Comparison of ENCODE assay signal across 8 mouse cellular contexts in genomic region chr2:26139545-26140206, GRCm38 (mm10). TPM values are rescaled to one million over a fixed set of nuclear protein-coding genes. Genes with fewer than 3 reads are reported as not detected.
DNase-seq lines count a peak whose midpoint lies in the region; TF ChIP-seq lines count a peak whose summit lies in the region.

No protein-coding gene starts in this region.

- no peak for TF ChIP-seq CTCF in liver, adult 2 months (IDR thresholded peaks at IDR 0.05; ENCODE audit: low read depth, low read length)

- WGBS in liver, adult 2 months: under 1% methylated on average over 60 of the region's 60 CpGs

- no peaks in the 10 kb centered on the region for H3K36me3 ChIP-seq in liver, adult 2 months (ENCODE audit: control insufficient read depth, insufficient read depth, low read length)
- H3K36me3 ChIP-seq in myocyte (ENCODE audit: control insufficient read depth, insufficient read depth): no peaks in the 10 kb centered on the region

- no peak for TF ChIP-seq POLR2A in liver, adult 2 months (IDR thresholded peaks at IDR 0.05; ENCODE audit: extremely low read depth, insufficient read depth, low read length)
- TF ChIP-seq POLR2A in myocyte (IDR thresholded peaks at IDR 0.05; ENCODE audit: insufficient read length, low read depth): peak; percentile 39

- peak; percentile 72 for DNase-seq in adrenal gland, postnatal 25 days
- no peak for DNase-seq in adrenal gland, adult 2 months
- DNase-seq in right cerebral cortex, postnatal 14 days: peak; percentile 22
- DNase-seq in right cerebral cortex, postnatal 4 days: no peak
- peak; percentile 60 for DNase-seq in forelimb bud, embryonic 11.5 days (ENCODE audit: low read depth, low spot score)
- peak; percentile 49 for DNase-seq in liver, adult 2 months (ENCODE audit: extremely low read depth, low read depth, low spot score)
- no peak for DNase-seq in cerebellum, adult 11 months

- H3K27me3 ChIP-seq in liver, adult 2 months (ENCODE audit: control insufficient read depth, insufficient read depth, low read length): no peaks in the 10 kb centered on the region
- no peaks in the 10 kb centered on the region for H3K27me3 ChIP-seq in myocyte (ENCODE audit: control insufficient read depth, insufficient read depth, insufficient read length)

- H3K4me3 ChIP-seq in liver, adult 2 months (ENCODE audit: insufficient read depth, low read depth, low read length): peak overlapping the region; percentile 65
- peak overlapping the region; percentile 46 for H3K4me3 ChIP-seq in myocyte

- H3K4me1 ChIP-seq in liver, adult 2 months (ENCODE audit: control insufficient read depth, insufficient read depth, low read length): peaks cover 18% of the 10 kb centered on the region

- H3ac ChIP-seq in myocyte (ENCODE audit: control insufficient read depth, insufficient read length): peak overlapping the region; percentile 84

- H3K79me2 ChIP-seq in liver, adult 2 months (ENCODE audit: control insufficient read depth, insufficient read depth, low read length): peaks cover 13% of the 10 kb centered on the region
- peaks cover 11% of the 10 kb centered on the region for H3K79me2 ChIP-seq in myocyte (ENCODE audit: control insufficient read depth, insufficient read depth)

- H3K4me2 ChIP-seq in myocyte (ENCODE audit: low read depth): peak overlapping the region; percentile 83

- H3K27ac ChIP-seq in liver, adult 2 months (replicated peaks; ENCODE audit: insufficient read depth, low read depth, low read length): peak overlapping the region; percentile 82

- H3K9ac ChIP-seq in liver, adult 2 months (ENCODE audit: low read depth, low read length): peak overlapping the region; percentile 87

TF ChIP-seq in myocyte, 11 proteins besides CTCF, POLR2A, EP300 and RAD21:
- TF ChIP-seq SRF (IDR thresholded peaks at IDR 0.05; ENCODE audit: control insufficient read depth, insufficient read length, low read depth): no peak
- TF ChIP-seq POLR2AphosphoS2 (IDR thresholded peaks at IDR 0.05; ENCODE audit: insufficient read length, low read depth): peak; percentile 19
- peak in 2 of 3 experiments; percentile 52 to 85 for TF ChIP-seq MYOD1 (IDR thresholded peaks at IDR 0.05; ENCODE audit: control insufficient read depth in 1 of 3, insufficient read length in 2 of 3, low read depth in 2 of 3)
- TF ChIP-seq USF1 (IDR thresholded peaks at IDR 0.05; ENCODE audit: low read depth): no peak
- TF ChIP-seq MYOG (IDR thresholded peaks at IDR 0.05; ENCODE audit: control insufficient read depth in 1 of 3, insufficient read depth in 1 of 3, insufficient read length in 2 of 3, low read depth in 2 of 3): peak in 2 of 3 experiments; percentile 57 to 58
- no peak for TF ChIP-seq TCF3 (IDR thresholded peaks at IDR 0.05; ENCODE audit: insufficient read length, low read depth)
- no peak for TF ChIP-seq E2F4 (IDR thresholded peaks at IDR 0.05; ENCODE audit: insufficient read depth)

RNA-seq across cellular contexts. Expression of gene Nacc2, which starts 16.7 kb away (rescaled TPM):
- total RNA-seq in adrenal gland, postnatal 25 days (2021): 25.8 and 36.6 TPM in 2 replicates
- 10 to 100 TPM; 36.1 to 52.3 TPM for total RNA-seq in adrenal gland, adult 2 months (2021)
- polyA plus RNA-seq in adrenal gland, adult 2 months (2012; rRNA removed): 69.8 and 94.3 TPM in 2 replicates
- total RNA-seq in liver, adult 2 months (2014; rRNA removed): 6.0 and 10.5 TPM in 2 replicates
- polyA plus RNA-seq in liver, adult 2 months (2012; rRNA removed): 22.2 and 22.6 TPM in 2 replicates
- 15.0 TPM for polyA plus RNA-seq in myocyte (2012; fragmentation: generic; extraction: Trizol)

Comparison
In these comparisons a context has a peak if more than half of its experiments do, and no peak if none do; other contexts are left out.
1. DNase-seq: peak in adrenal gland, postnatal 25 days (single experiment), right cerebral cortex, postnatal 14 days (single experiment), forelimb bud, embryonic 11.5 days (single experiment) and liver, adult 2 months (single experiment); none in adrenal gland, adult 2 months (single experiment), right cerebral cortex, postnatal 4 days (single experiment) and cerebellum, adult 11 months (single experiment).